Mouse (Mus musculus) kidney, embryonic 16.5 days (tissue): ENCODE results near the gene Snd1. TPM values are rescaled to one million over a fixed set of nuclear protein-coding genes. Genes with fewer than 3 reads are reported as not detected.

Experiments used
- ATAC-seq: fragments of 200-750 bp; cut with Nextera tagmentation; 2 replicates; pipeline ENCODE4 v1.8.0; 2017; ENCODE audit warnings: moderate TSS enrichment; ENCODE audit not compliant: low FRiP score, low TSS enrichment
- H3K27ac ChIP-seq: fragments of 300-500 bp; sonication (generic); 2 replicates; pipeline ENCODE4 v1.5.1; 2014; ENCODE audit warnings: low read length
- H3K27me3 ChIP-seq: fragments of 300-500 bp; sonication (generic); 2 replicates; pipeline ENCODE4 v1.6.1; 2014; ENCODE audit warnings: low read length, control low read depth, mixed read lengths; ENCODE audit not compliant: insufficient read depth
- H3K36me3 ChIP-seq: fragments of 300-500 bp; sonication (generic); 2 replicates; pipeline ENCODE4 v1.6.1; 2014; ENCODE audit warnings: low read length, control low read depth, mixed read lengths; ENCODE audit not compliant: insufficient read depth
- H3K4me1 ChIP-seq: fragments of 300-500 bp; sonication (generic); 2 replicates; pipeline ENCODE4 v1.6.1; 2014; ENCODE audit warnings: low read length, control low read depth, mixed read lengths; ENCODE audit not compliant: insufficient read depth
- H3K4me2 ChIP-seq: fragments of 300-500 bp; sonication (generic); replicated peaks from 2 replicates; pipeline ENCODE4 v1.6.1; 2014; ENCODE audit warnings: low read depth, low read length
- H3K4me3 ChIP-seq: fragments of 300-500 bp; sonication (generic); 2 replicates; pipeline ENCODE4 v1.5.1; 2014; ENCODE audit warnings: mild to moderate bottlenecking, low read length
- H3K9ac ChIP-seq: fragments of 300-500 bp; sonication (generic); replicated peaks from 2 replicates; pipeline ENCODE4 v1.6.1; 2014; ENCODE audit warnings: low read length
- H3K9me3 ChIP-seq: fragments of 300-500 bp; sonication (generic); 2 replicates; pipeline ENCODE4 v1.6.1; 2016; ENCODE audit warnings: low read length, control low read depth
- WGBS: fragments of 180-500 bp; shearing (Covaris S2); extraction: QIAGEN DNeasy Blood & Tissue Kit; methylation state at CpG from one replicate; pipeline ENCODE4 v1.1.7; 2014; 5-methylcytosine and 5-hydroxymethylcytosine counted together
- polyA plus RNA-seq: library from polyadenylated mRNA; unstranded; fragments of >200 nt; fragmentation: Nextera tagmentation; extraction: Ambion mirVana; gene quantifications from 2 replicates; pipeline ENCODE4 v1.2.1, GENCODE M21; 2015

The Snd1 gene
- polyA plus RNA-seq, 1 experiment from 2014 or later: 136 TPM

DNA sequence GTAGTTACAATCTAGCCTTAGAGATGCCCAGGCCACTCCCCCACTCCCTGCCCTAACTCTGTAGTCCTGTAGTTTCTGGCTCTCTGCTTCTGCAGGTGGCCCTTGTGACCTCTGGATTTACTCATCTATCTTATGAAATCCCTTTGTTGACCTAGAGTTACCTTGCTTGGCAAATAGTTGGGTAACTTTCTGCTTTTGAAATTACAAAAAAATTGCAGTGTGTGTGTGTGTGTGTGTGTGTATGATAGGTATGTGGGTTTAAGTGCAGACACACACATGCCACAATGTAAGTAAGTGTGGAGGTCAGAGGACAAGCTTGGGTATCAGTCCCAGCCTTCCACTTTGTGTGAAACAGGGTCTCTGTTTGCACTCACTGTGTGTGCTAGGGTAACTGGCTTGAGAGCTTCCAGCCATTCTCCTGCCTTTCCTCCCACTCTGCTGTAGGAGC, 15.7 kb upstream of the Snd1 start:
- H3K4me2 ChIP-seq: no peak overlapping the region
- H3K9ac ChIP-seq: no peak overlapping the region
- H3K27ac ChIP-seq: no peak overlapping the region
- peaks cover 1% of the 10 kb centered on the region; the same call in 1 of the 2 replicates for H3K27me3 ChIP-seq
- H3K9me3 ChIP-seq: no peaks in the 10 kb centered on the region
- H3K4me3 ChIP-seq: no peak overlapping the region
- H3K36me3 ChIP-seq: no peaks in the 10 kb centered on the region
- no peaks in the 10 kb centered on the region for H3K4me1 ChIP-seq
- ATAC-seq: no peak

DNA sequence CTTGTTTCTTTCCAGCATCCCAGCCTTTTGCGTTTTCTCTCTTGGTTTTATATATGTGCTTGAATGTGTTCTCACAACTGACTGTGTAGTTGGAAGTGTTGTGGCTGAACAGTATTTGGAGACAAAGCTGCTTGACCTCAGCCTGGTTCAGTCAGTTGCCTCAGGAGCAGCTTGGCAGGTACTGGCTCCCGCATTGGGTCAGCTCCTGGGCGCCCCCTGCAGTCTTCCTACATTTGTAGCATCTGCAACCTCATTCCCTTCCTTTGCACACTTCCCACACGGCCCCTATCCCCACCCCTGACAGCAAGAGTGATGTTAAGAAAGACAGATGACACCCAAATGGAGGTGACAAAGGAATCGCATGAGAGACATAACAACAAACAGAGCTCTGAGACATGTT, 14.4 kb upstream of the Snd1 start:
- Histone ChIP-seq H3K4me2 (no peak overlapping the region), H3K27ac (no peak overlapping the region), H3K9me3 (no peaks in the 10 kb centered on the region), H3K36me3 (no peaks in the 10 kb centered on the region), H3K27me3 (no peaks in the 10 kb centered on the region), H3K9ac (no peak overlapping the region), H3K4me3 (no peak overlapping the region), H3K4me1 (0 out of 2 replicates have a peak, but pooled peaks cover 3% of the 10 kb centered on the region)
- WGBS: 6% methylated on average over 5 of the region's 5 CpGs
- no peak for ATAC-seq

- ATAC-seq: no peak
- Histone ChIP-seq H3K4me1 (0 out of 2 replicates have a peak, but pooled peaks cover 3% of the 10 kb centered on the region), H3K27ac (no peak overlapping the region), H3K36me3 (no peaks in the 10 kb centered on the region), H3K9me3 (no peaks in the 10 kb centered on the region), H3K4me2 (no peak overlapping the region), H3K9ac (no peak overlapping the region), H3K27me3 (no peaks in the 10 kb centered on the region), H3K4me3 (no peak overlapping the region)
- WGBS: 17% methylated on average over 6 of the region's 6 CpGs
Measured at GRCm38 (mm10) chr6:28464630-28465029, 10.3 kb upstream of the Snd1 start.

GRCm38 (mm10) chr6:28470017-28470602, 4.8 kb upstream of the Snd1 start:
- Histone ChIP-seq H3K27ac (no peak overlapping the region), H3K36me3 (no peaks in the 10 kb centered on the region), H3K27me3 (no peaks in the 10 kb centered on the region), H3K9me3 (no peaks in the 10 kb centered on the region), H3K4me1 (no peaks in the 10 kb centered on the region), H3K9ac (no peak overlapping the region), H3K4me2 (no peak overlapping the region), H3K4me3 (no peak overlapping the region)
- WGBS: 40% methylated on average over 4 of the region's 4 CpGs
- ATAC-seq: no peak

- Histone ChIP-seq H3K9ac (no peak overlapping the region), H3K9me3 (no peaks in the 10 kb centered on the region), H3K4me3 (no peak overlapping the region), H3K27ac (no peak overlapping the region), H3K27me3 (no peaks in the 10 kb centered on the region), H3K4me2 (no peak overlapping the region), H3K36me3 (no peaks in the 10 kb centered on the region), H3K4me1 (no peaks in the 10 kb centered on the region)
- 77% methylated on average over 5 of the region's 5 CpGs for WGBS
- no peak for ATAC-seq
Measured at GRCm38 (mm10) chr6:28470621-28471020, 4.3 kb upstream of the Snd1 start.

DNA sequence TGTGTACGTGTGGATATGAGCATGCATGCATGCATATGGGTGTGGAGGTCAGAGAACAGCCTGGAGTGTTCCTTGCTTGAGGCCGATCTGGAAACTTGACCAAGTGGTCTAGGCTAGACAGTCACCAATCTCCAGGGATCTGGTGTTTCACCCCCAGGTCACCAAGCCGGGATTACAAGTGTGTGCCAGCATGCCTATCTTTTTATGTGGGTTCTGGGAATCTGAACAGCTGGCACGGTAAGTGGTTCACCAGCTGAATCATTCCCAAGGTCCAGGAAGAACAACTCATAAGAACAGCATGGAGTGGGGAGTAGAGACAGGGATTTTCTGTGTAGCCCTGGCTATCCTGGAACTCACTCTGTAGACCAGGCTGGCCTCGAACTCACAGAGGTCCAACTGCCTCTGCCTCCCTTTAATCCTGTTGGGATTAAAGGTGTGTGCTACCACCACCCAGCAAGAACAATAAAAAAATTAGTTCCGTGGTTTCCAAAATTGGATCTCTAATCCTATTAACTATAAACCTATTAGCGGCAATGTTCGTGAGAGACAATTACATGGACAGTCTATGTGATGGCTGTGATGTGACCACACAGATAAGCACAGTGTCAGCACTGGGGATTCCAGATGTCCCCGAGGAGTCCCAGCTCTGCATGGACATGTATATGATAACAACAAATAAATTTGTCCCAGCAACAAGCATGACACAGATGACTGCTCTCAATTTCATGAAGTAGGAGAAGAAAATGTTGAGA, 3.5 kb upstream of the Snd1 start:
- no peak overlapping the region for H3K4me2 ChIP-seq
- no peak overlapping the region for H3K4me3 ChIP-seq
- H3K9ac ChIP-seq: no peak overlapping the region
- H3K27ac ChIP-seq: no peak overlapping the region
- WGBS: 88% methylated on average over 9 of the region's 9 CpGs
- ATAC-seq: no peak
- no peaks in the 10 kb centered on the region for H3K4me1 ChIP-seq
- H3K27me3 ChIP-seq: no peaks in the 10 kb centered on the region
- no peaks in the 10 kb centered on the region for H3K36me3 ChIP-seq
- no peaks in the 10 kb centered on the region for H3K9me3 ChIP-seq

- H3K9me3 ChIP-seq: no peaks in the 10 kb centered on the region
- H3K36me3 ChIP-seq: no peaks in the 10 kb centered on the region
- no peak for ATAC-seq
- H3K4me2 ChIP-seq: no peak overlapping the region
- H3K27ac ChIP-seq: no peak overlapping the region
- no peaks in the 10 kb centered on the region for H3K27me3 ChIP-seq
- 0 out of 2 replicates have a peak, but pooled peaks cover 3% of the 10 kb centered on the region for H3K4me1 ChIP-seq
- H3K4me3 ChIP-seq: no peak overlapping the region
- H3K9ac ChIP-seq: no peak overlapping the region
- WGBS: 88% methylated on average over 4 of the region's 4 CpGs
Measured at GRCm38 (mm10) chr6:28474211-28474610, 728 bp upstream of the Snd1 start.

DNA sequence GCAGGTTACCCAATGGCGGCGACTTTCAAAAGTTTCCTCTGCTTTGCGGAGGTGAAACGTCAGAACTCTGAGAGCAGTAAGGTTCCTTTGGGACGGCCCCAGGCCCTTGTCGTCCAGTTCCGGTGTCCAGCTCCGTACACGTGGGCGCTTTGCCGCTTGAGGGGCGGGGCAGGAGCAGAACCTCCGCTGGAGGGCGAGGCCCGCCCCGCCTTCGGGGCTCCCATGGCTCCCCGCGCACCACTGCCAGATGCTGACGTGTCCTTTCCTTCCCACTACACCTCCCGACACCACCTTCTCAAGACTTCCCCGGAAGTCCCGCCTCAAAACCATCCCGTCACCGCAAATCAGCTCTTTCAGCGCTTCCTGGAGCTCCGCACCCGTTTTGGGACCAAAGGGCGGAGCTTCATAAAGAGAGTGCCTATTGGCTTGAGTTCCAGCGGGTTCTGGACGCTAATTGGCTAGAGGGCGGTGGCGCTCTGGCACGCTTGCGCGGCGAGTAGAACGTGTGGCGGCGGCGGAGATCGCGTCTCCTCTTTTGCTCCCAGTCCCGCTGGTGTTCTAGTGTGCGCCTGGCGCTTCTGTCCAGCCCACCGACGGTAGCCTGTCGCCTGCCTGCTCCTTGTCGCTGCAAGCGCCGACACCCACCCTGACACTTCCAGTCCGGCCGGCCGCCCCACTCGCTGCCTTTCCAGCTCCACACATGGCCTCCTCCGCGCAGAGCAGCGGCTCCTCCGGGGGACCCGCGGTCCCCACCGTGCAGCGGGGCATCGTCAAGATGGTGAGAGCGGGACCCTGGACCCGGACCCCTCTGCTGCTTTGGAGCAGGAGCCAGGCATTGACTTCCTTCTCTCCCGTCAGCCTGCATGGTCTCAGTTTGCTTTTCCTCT, 5.2 kb downstream of the Snd1 start:
- Histone ChIP-seq H3K4me3 (peak overlapping the region; percentile 85), H3K27ac (peak overlapping the region; percentile 78), H3K4me2 (peak overlapping the region; percentile 79), H3K36me3 (peaks cover 6% of the 10 kb centered on the region; the same call in 1 of the 2 replicates), H3K9me3 (no peaks in the 10 kb centered on the region), H3K4me1 (peaks cover 33% of the 10 kb centered on the region), H3K9ac (peak overlapping the region; percentile 82), H3K27me3 (no peaks in the 10 kb centered on the region)
- ATAC-seq: peak; percentile 98
- under 1% methylated on average over 68 of the region's 68 CpGs for WGBS

- H3K4me1 ChIP-seq: peaks cover 41% of the 10 kb centered on the region
- H3K36me3 ChIP-seq: peaks cover 6% of the 10 kb centered on the region; the same call in 1 of the 2 replicates
- no peaks in the 10 kb centered on the region for H3K27me3 ChIP-seq
- ATAC-seq: no peak
- H3K4me3 ChIP-seq: peak overlapping the region; percentile 85
- peak overlapping the region; percentile 78 for H3K27ac ChIP-seq
- peak overlapping the region; percentile 82 for H3K9ac ChIP-seq
- H3K4me2 ChIP-seq: peak overlapping the region; percentile 79
- 4% methylated on average over 21 of the region's 21 CpGs for WGBS
- no peaks in the 10 kb centered on the region for H3K9me3 ChIP-seq
Measured at GRCm38 (mm10) chr6:28480752-28481492, 6.0 kb downstream of the Snd1 start.
